Mouse (Mus musculus) gastrocnemius, postnatal 4 days (tissue): ENCODE results near the gene Ptcd1. TPM values are rescaled to one million over a fixed set of nuclear protein-coding genes. Genes with fewer than 3 reads are reported as not detected.
"Not testable (repeated sequence)": the region's sequence is repeated elsewhere in the genome, so short reads cannot be mapped to it uniquely, and the experiment has no call there.

ENCODE experiments used
- DNase-seq, 2 experiments: peaks; one replicate each; pipeline ENCODE4 v3.0.0; 2021 to 2022; ENCODE audit warnings: low spot score in 2 of 2, mixed read lengths in 2 of 2
- total RNA-seq, 2 experiments: library from RNA; stranded (reverse); gene quantifications; 2 replicates each; pipeline ENCODE4 v1.2.3; 2021

Gene Ptcd1
- total RNA-seq, 2 experiments from 2014 or later = 13.2 to 16.6 TPM

GRCm38 (mm10) chr5:145114606-145115473 is 52.1 kb downstream of the Ptcd1 start:
- peak; percentile 69 to 77 for DNase-seq

- DNase-seq = peak; percentile 61 to 82
Observed at GRCm38 (mm10) chr5:145114071-145114605, 52.8 kb downstream of the Ptcd1 start, which contains the start of gene Arpc1b. Arpc1b (plus strand) TSS chr5:145114215.

GRCm38 (mm10) chr5:145113416-145113815 is 53.5 kb downstream of the Ptcd1 start:
- no peak for DNase-seq

- no peak for DNase-seq
Observed at GRCm38 (mm10) chr5:145112566-145112965, 54.3 kb downstream of the Ptcd1 start.

- no peak for DNase-seq
Observed at GRCm38 (mm10) chr5:145110401-145110800, 56.5 kb downstream of the Ptcd1 start.

GRCm38 (mm10) chr5:145105694-145106275 is 61.1 kb downstream of the Ptcd1 start:
- DNase-seq = no peak

GRCm38 (mm10) chr5:145104328-145104727 is 62.6 kb downstream of the Ptcd1 start:
- no peak for DNase-seq

GRCm38 (mm10) chr5:145102706-145103105 is 64.2 kb downstream of the Ptcd1 start:
- no peak for DNase-seq

GRCm38 (mm10) chr5:145101451-145101850 is 65.5 kb downstream of the Ptcd1 start:
- DNase-seq = not testable (repeated sequence)

- no peak for DNase-seq
Observed at GRCm38 (mm10) chr5:145100960-145101359, 65.9 kb downstream of the Ptcd1 start.

GRCm38 (mm10) chr5:145098340-145098821 is 68.5 kb downstream of the Ptcd1 start:
- no peak for DNase-seq

Other genes starting within 250 kb of the Ptcd1 start
- gene Smurf1, start 201.3 kb downstream of the Ptcd1 start, total RNA-seq = 10 to 100 TPM; 24.7 to 27.0 TPM
- gene Gm4871, start 134.4 kb downstream of the Ptcd1 start, total RNA-seq = not detected
- not detected for gene 1700018F24Rik, start 124.1 kb downstream of the Ptcd1 start, total RNA-seq
- gene Arpc1a, start 83.3 kb downstream of the Ptcd1 start, total RNA-seq = 10 to 100 TPM; 65.0 to 66.6 TPM
- gene Kpna7, start 83.1 kb downstream of the Ptcd1 start, total RNA-seq = not detected
- gene Arpc1b, start 52.9 kb downstream of the Ptcd1 start, total RNA-seq = 100 to 1,000 TPM; 124 to 142 TPM
- gene Pdap1, start 26.9 kb downstream of the Ptcd1 start, total RNA-seq = 10 to 100 TPM; 75.9 to 79.5 TPM
- 10 to 100 TPM; 80.9 to 82.5 TPM for gene Bud31, start 26.7 kb downstream of the Ptcd1 start, total RNA-seq
- 10 to 100 TPM; 17.1 to 20.1 TPM for gene Cpsf4, start 105 bp upstream of the Ptcd1 start, total RNA-seq
- gene Atp5j2, start 25.0 kb upstream of the Ptcd1 start, total RNA-seq = 100 to 1,000 TPM; 464 to 480 TPM
- gene Zkscan14, start 34.8 kb upstream of the Ptcd1 start, total RNA-seq = 1 to 10 TPM; 5.5 to 7.3 TPM
- 10 to 100 TPM; 11.3 to 11.9 TPM for gene Zkscan5, start 37.5 kb upstream of the Ptcd1 start, total RNA-seq
- gene Zfp655, start 64.6 kb upstream of the Ptcd1 start, total RNA-seq = 10 to 100 TPM; 19.0 to 22.9 TPM
- gene Zscan25, start 113.4 kb upstream of the Ptcd1 start, total RNA-seq = 10 to 100 TPM; 12.6 to 15.4 TPM
- gene Cyp3a57, start 178.2 kb upstream of the Ptcd1 start, total RNA-seq = not detected